Comparison of ENCODE assay signal across 11 mouse cellular contexts in genomic region chr9:90124156-90124872, GRCm38 (mm10). TPM values are rescaled to one million over a fixed set of nuclear protein-coding genes. Genes with fewer than 3 reads are reported as not detected.
DNase-seq lines count a peak whose midpoint lies in the region; ATAC-seq lines count a peak whose summit lies in the region.
"Had no signal": no experiment of that assay in that cellular context is flagged by ENCODE, and none has a peak within 500 bp of the region (broad histone marks: within the 10 kb centered on the region; RNA-seq: fewer than 3 reads in every experiment).

No protein-coding gene starts in this region.

- no peaks in the 10 kb centered on the region for H3K9me3 ChIP-seq in limb, embryonic 11.5 days (ENCODE audit: control insufficient read depth, low read length)
- no peaks in the 10 kb centered on the region for H3K9me3 ChIP-seq in limb, embryonic 10.5 days (replicated peaks)
- no peaks in the 10 kb centered on the region for H3K9me3 ChIP-seq in forebrain, embryonic 14.5 days (replicated peaks; ENCODE audit: control insufficient read depth, low read length)
- no peaks in the 10 kb centered on the region for H3K9me3 ChIP-seq in midbrain, embryonic 16.5 days (replicated peaks; ENCODE audit: control insufficient read depth, low read length, poor library complexity, severe bottlenecking)
- H3K9me3 ChIP-seq: liver, embryonic 15.5 days had no signal

- ATAC-seq in frontal cortex, adult (ENCODE audit: low TSS enrichment): peak; percentile 46; the same call in 1 of the 2 replicates
- 0 out of 2 replicates have a peak, but pooled peaks have one; percentile 14 for ATAC-seq in limb, embryonic 11.5 days (ENCODE audit: insufficient number of reproducible peaks, low FRiP score, low TSS enrichment, low read depth)
- peak; percentile 35; the same call in 1 of the 2 replicates for ATAC-seq in forebrain, embryonic 14.5 days
- ATAC-seq in midbrain, embryonic 16.5 days: peak; percentile 36; the same call in 1 of the 2 replicates

- H3K4me3 ChIP-seq in limb, embryonic 11.5 days (ENCODE audit: low read depth, low read length): no peak overlapping the region
- no peak overlapping the region for H3K4me3 ChIP-seq in limb, embryonic 10.5 days
- H3K4me3 ChIP-seq in forebrain, embryonic 14.5 days (ENCODE audit: low read depth, low read length): no peak overlapping the region
- H3K4me3 ChIP-seq in midbrain, embryonic 16.5 days (ENCODE audit: low read depth, low read length): no peak overlapping the region
- H3K4me3 ChIP-seq: liver, embryonic 15.5 days had no signal

- 36% methylated on average over 11 of the region's 11 CpGs for WGBS in limb, embryonic 11.5 days
- 36% methylated on average over 11 of the region's 11 CpGs for WGBS in limb, embryonic 10.5 days
- 29% methylated on average over 11 of the region's 11 CpGs for WGBS in forebrain, embryonic 14.5 days
- 42% methylated on average over 11 of the region's 11 CpGs for WGBS in midbrain, embryonic 16.5 days

- H3K4me1 ChIP-seq in limb, embryonic 11.5 days (ENCODE audit: control insufficient read depth, insufficient read depth, low read length): no peaks in the 10 kb centered on the region
- peaks cover 7% of the 10 kb centered on the region for H3K4me1 ChIP-seq in limb, embryonic 10.5 days
- H3K4me1 ChIP-seq in forebrain, embryonic 14.5 days (ENCODE audit: control insufficient read depth, insufficient read depth, low read length): no peaks in the 10 kb centered on the region; the same call in 1 of the 2 replicates
- H3K4me1 ChIP-seq in midbrain, embryonic 16.5 days (ENCODE audit: control insufficient read depth, insufficient read depth, low read length): no peaks in the 10 kb centered on the region

- H3K27ac ChIP-seq in limb, embryonic 11.5 days (replicated peaks; ENCODE audit: low read depth, low read length): no peak overlapping the region
- H3K27ac ChIP-seq in limb, embryonic 10.5 days: no peak overlapping the region
- no peak overlapping the region for H3K27ac ChIP-seq in forebrain, embryonic 14.5 days (ENCODE audit: low read depth, low read length)
- no peak overlapping the region for H3K27ac ChIP-seq in midbrain, embryonic 16.5 days (ENCODE audit: low read length)
- H3K27ac ChIP-seq: liver, embryonic 15.5 days had no signal

- H3K27me3 ChIP-seq in limb, embryonic 11.5 days (ENCODE audit: control insufficient read depth, insufficient read depth, low read length): no peaks in the 10 kb centered on the region
- no peaks in the 10 kb centered on the region for H3K27me3 ChIP-seq in limb, embryonic 10.5 days (ENCODE audit: low read depth, poor library complexity, severe bottlenecking)
- no peaks in the 10 kb centered on the region for H3K27me3 ChIP-seq in forebrain, embryonic 14.5 days (replicated peaks; ENCODE audit: control insufficient read depth, insufficient read depth, low read length)
- H3K27me3 ChIP-seq in midbrain, embryonic 16.5 days (ENCODE audit: control insufficient read depth, insufficient read depth, low read depth, low read length): no peaks in the 10 kb centered on the region
- H3K27me3 ChIP-seq: liver, embryonic 15.5 days had no signal

- no peak for DNase-seq in frontal cortex, postnatal 10 days (ENCODE audit: low spot score in 2 of 2)
- DNase-seq in limb, embryonic 11.5 days (ENCODE audit: low spot score): no peak
- DNase-seq in limb, embryonic 10.5 days (ENCODE audit: low spot score): no peak
- peak; percentile 16 for DNase-seq in forebrain, embryonic 14.5 days (ENCODE audit: low spot score)
- no peak for DNase-seq in right cerebral cortex, postnatal 10 days (ENCODE audit: low spot score in 2 of 2)
- no peak for DNase-seq in spleen, adult 18-20 months
- DNase-seq: gastrocnemius, postnatal 25 days; thymus, postnatal 36 days had no signal

- no peaks in the 10 kb centered on the region for H3K36me3 ChIP-seq in limb, embryonic 11.5 days (ENCODE audit: control insufficient read depth, insufficient read depth, low read length)
- H3K36me3 ChIP-seq in limb, embryonic 10.5 days: no peaks in the 10 kb centered on the region
- H3K36me3 ChIP-seq in forebrain, embryonic 14.5 days (ENCODE audit: control insufficient read depth, insufficient read depth, low read length): no peaks in the 10 kb centered on the region
- no peaks in the 10 kb centered on the region for H3K36me3 ChIP-seq in midbrain, embryonic 16.5 days (ENCODE audit: control insufficient read depth, insufficient read depth, low read length)
- H3K36me3 ChIP-seq: liver, embryonic 15.5 days had no signal

- no peak overlapping the region for H3K4me2 ChIP-seq in limb, embryonic 11.5 days (ENCODE audit: low read depth, severe bottlenecking)
- H3K4me2 ChIP-seq in forebrain, embryonic 14.5 days (ENCODE audit: low read length): 0 out of 2 replicates have a peak overlapping the region, but pooled peaks have one; percentile 9
- H3K4me2 ChIP-seq in midbrain, embryonic 16.5 days (ENCODE audit: low read length): no peak overlapping the region
- H3K4me2 ChIP-seq: liver, embryonic 15.5 days had no signal

- H3K9ac ChIP-seq in limb, embryonic 11.5 days (ENCODE audit: low read length): no peak overlapping the region
- H3K9ac ChIP-seq in forebrain, embryonic 14.5 days (ENCODE audit: low read length): no peak overlapping the region
- 0 out of 2 replicates have a peak overlapping the region, but pooled peaks have one; percentile 1 for H3K9ac ChIP-seq in midbrain, embryonic 16.5 days (ENCODE audit: low read depth, low read length)
- H3K9ac ChIP-seq: liver, embryonic 15.5 days had no signal

RNA-seq across cellular contexts. Expression of gene Morf4l1, which starts 9.7 kb away (rescaled TPM):
- polyA plus RNA-seq in limb, embryonic 11.5 days (2014; fragmentation: Nextera tagmentation; extraction: Ambion mirVana): 470 and 473 TPM in 2 replicates
- polyA plus RNA-seq in limb, embryonic 10.5 days (2016; fragmentation: Nextera tagmentation; extraction: Ambion mirVana): 432 and 482 TPM in 2 replicates
- 546 and 597 TPM in 2 replicates for polyA plus RNA-seq in forebrain, embryonic 14.5 days (2014; fragmentation: Nextera tagmentation; extraction: Ambion mirVana)
- polyA plus RNA-seq in midbrain, embryonic 16.5 days (2015; fragmentation: Nextera tagmentation; extraction: Ambion mirVana): 627 and 665 TPM in 2 replicates

RNA-seq across cellular contexts. Expression of gene Adamts7, which starts 38.6 kb away (rescaled TPM):
- polyA plus RNA-seq in limb, embryonic 11.5 days (2014; fragmentation: Nextera tagmentation; extraction: Ambion mirVana): 12.7 and 14.3 TPM in 2 replicates
- polyA plus RNA-seq in limb, embryonic 10.5 days (2016; fragmentation: Nextera tagmentation; extraction: Ambion mirVana): 8.5 and 15.4 TPM in 2 replicates
- polyA plus RNA-seq in forebrain, embryonic 14.5 days (2014; fragmentation: Nextera tagmentation; extraction: Ambion mirVana): 9.4 and 9.7 TPM in 2 replicates
- 7.0 and 8.8 TPM in 2 replicates for polyA plus RNA-seq in midbrain, embryonic 16.5 days (2015; fragmentation: Nextera tagmentation; extraction: Ambion mirVana)
